Mouse (Mus musculus): ENCODE data around the gene Galntl6. TPM values are rescaled to one million over a fixed set of nuclear protein-coding genes. Genes with fewer than 3 reads are reported as not detected.

Gene Galntl6
- polyA plus RNA-seq, 1 experiment from 2014 or later = 6.8 TPM

DNA sequence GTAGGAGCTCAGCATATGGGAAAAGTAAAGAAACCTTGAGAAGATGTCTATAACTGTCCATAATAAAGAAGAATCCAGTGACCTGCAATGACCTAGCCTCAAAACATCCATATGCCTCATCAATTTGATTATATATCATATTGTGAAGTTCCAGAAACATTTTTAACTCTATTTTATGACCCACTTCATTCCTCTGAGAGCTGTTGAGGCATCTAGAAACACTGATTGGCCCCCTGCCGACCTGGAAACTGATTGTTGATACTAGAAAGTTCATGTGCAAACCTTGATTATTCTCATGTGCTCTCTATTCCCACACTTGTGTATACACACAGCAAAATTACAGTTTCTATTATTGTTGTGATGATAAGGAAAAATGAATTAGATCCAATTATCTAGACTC, 494.9 kb downstream of the Galntl6 start:
- 80% methylated on average over 1 of the region's 1 CpGs for WGBS
- no peak overlapping the region for H3K27ac ChIP-seq
- H3K4me1 ChIP-seq (replicated peaks) = no peaks in the 10 kb centered on the region
- ATAC-seq = no peak
- H3K4me3 ChIP-seq (replicated peaks) = no peak overlapping the region
- no peak overlapping the region for H3K9ac ChIP-seq (replicated peaks)
- H3K27me3 ChIP-seq = no peaks in the 10 kb centered on the region
- H3K36me3 ChIP-seq = no peaks in the 10 kb centered on the region
- H3K9me3 ChIP-seq = no peaks in the 10 kb centered on the region
- no peak overlapping the region for H3K4me2 ChIP-seq (replicated peaks)

DNA sequence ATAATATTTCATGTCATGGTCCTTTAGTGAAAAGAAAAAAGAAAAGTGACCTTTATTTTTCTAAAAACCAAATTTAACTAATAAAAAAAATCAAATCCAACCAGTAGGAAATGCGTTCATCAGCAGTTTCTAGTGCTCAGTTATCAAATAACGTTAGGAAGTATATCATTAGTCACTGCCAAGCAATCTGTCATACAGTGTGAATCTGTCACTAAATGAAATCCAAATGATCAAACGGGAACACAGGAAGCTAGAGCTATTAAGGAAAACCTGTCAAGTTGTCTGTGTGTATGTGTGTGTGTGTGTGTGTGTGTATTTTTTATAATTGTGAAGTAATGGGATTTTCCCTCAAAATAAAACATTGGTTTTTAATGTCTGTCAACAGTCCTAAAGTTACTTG, 515.9 kb downstream of the Galntl6 start:
- Histone ChIP-seq H3K9me3 (no peaks in the 10 kb centered on the region), H3K27ac (no peak overlapping the region), H3K36me3 (no peaks in the 10 kb centered on the region), H3K4me1 (replicated peaks) (no peaks in the 10 kb centered on the region), H3K9ac (replicated peaks) (no peak overlapping the region), H3K27me3 (no peaks in the 10 kb centered on the region), H3K4me2 (replicated peaks) (no peak overlapping the region), H3K4me3 (replicated peaks) (no peak overlapping the region)
- WGBS = 78% methylated on average over 3 of the region's 3 CpGs
- ATAC-seq = no peak

DNA sequence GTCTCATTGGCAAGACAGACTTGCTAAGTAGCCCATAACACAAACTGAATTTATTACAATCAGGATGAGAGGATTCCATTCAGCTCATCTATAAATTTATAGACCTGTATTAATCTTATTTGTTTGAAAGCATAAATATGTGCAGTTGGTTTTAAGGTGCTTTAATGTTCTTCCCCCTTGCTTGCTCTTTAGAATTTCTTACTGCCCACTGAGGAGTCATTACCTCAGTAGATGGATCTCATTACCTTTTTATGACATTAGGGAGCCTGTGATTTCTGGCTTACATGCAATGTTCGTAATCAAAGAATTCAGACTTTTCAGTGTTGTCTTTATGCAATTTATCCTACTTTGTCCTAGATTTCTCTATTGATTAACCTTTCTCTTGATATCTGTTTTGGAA, 516.6 kb downstream of the Galntl6 start:
- no peaks in the 10 kb centered on the region for H3K36me3 ChIP-seq
- H3K27ac ChIP-seq = no peak overlapping the region
- H3K9me3 ChIP-seq = no peaks in the 10 kb centered on the region
- no peak overlapping the region for H3K4me2 ChIP-seq (replicated peaks)
- H3K27me3 ChIP-seq = no peaks in the 10 kb centered on the region
- 73% methylated on average over 1 of the region's 1 CpGs for WGBS
- H3K9ac ChIP-seq (replicated peaks) = no peak overlapping the region
- H3K4me1 ChIP-seq (replicated peaks) = no peaks in the 10 kb centered on the region
- ATAC-seq = no peak
- no peak overlapping the region for H3K4me3 ChIP-seq (replicated peaks)

DNA sequence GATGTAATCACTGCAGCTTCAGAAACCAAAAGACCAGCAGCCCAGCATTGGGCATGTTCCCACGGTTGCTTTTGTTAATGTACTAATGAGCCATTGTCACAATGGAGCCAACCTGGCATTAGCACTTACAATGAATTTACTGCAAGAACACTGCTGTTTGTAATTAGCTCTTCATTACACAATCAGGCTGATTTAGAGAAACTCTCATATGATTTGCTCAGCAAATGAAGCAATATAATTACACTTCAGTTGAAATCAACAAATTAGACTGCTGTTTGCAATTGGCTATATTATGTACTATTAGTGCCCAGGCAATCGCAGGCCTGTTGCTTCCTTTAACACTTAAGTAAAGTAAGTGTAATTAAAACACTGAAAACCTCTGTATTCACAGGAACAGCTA, 540.1 kb downstream of the Galntl6 start:
- H3K4me3 ChIP-seq (replicated peaks) = no peak overlapping the region
- no peak overlapping the region for H3K9ac ChIP-seq (replicated peaks)
- no peak overlapping the region for H3K4me2 ChIP-seq (replicated peaks)
- H3K4me1 ChIP-seq (replicated peaks) = no peaks in the 10 kb centered on the region
- ATAC-seq = no peak
- H3K27me3 ChIP-seq = no peaks in the 10 kb centered on the region
- H3K9me3 ChIP-seq = no peaks in the 10 kb centered on the region
- no peaks in the 10 kb centered on the region for H3K36me3 ChIP-seq
- 72% methylated on average over 2 of the region's 2 CpGs for WGBS
- no peak overlapping the region for H3K27ac ChIP-seq

DNA sequence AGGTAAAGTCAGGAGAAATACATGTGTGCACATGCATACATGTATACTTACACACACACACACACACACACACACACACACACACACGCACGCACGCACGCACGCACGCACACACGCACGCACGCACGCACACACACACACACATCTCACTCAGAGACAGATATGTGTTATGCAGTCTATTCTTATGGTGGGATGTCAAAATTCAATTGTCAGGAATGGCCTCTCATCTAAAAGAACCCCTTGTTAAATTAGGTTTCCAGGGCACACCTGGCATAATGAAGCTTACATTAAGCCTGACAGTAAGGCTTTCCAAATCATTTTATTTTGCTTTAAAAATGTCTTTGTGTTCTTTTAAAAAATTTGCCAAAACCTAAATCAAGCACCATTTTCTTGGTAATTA, 540.5 kb downstream of the Galntl6 start:
- Histone ChIP-seq H3K9me3 (no peaks in the 10 kb centered on the region), H3K4me1 (replicated peaks) (no peaks in the 10 kb centered on the region), H3K36me3 (no peaks in the 10 kb centered on the region), H3K4me2 (replicated peaks) (no peak overlapping the region), H3K27ac (no peak overlapping the region), H3K9ac (replicated peaks) (no peak overlapping the region), H3K27me3 (no peaks in the 10 kb centered on the region), H3K4me3 (replicated peaks) (no peak overlapping the region)
- 83% methylated on average over 10 of the region's 10 CpGs for WGBS
- no peak for ATAC-seq

DNA sequence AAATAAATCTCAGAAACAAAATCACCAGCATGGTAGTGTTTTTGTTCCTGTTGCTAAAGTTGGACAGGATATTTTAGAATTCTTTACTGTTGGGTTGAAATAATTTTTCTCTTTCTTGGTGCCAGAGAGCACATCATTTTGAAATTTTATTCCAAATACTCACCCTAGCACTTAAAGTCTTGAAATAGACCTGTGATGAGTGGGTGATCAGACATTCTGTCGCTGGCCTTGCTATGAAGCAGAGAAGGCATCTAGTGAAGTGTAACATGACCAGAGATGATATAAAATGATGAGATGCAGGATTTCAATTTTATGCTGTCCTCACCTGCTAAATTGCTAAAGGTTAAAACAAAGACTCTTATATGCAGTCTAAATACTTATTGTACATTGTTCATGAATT, 581.3 kb downstream of the Galntl6 start:
- H3K4me2 ChIP-seq (replicated peaks) = no peak overlapping the region
- H3K4me1 ChIP-seq (replicated peaks) = no peaks in the 10 kb centered on the region
- H3K9ac ChIP-seq (replicated peaks) = no peak overlapping the region
- no peak for ATAC-seq
- 74% methylated on average over 1 of the region's 1 CpGs for WGBS
- H3K9me3 ChIP-seq = no peaks in the 10 kb centered on the region
- H3K27me3 ChIP-seq = no peaks in the 10 kb centered on the region
- no peak overlapping the region for H3K27ac ChIP-seq
- H3K36me3 ChIP-seq = no peaks in the 10 kb centered on the region
- H3K4me3 ChIP-seq (replicated peaks) = no peak overlapping the region

DNA sequence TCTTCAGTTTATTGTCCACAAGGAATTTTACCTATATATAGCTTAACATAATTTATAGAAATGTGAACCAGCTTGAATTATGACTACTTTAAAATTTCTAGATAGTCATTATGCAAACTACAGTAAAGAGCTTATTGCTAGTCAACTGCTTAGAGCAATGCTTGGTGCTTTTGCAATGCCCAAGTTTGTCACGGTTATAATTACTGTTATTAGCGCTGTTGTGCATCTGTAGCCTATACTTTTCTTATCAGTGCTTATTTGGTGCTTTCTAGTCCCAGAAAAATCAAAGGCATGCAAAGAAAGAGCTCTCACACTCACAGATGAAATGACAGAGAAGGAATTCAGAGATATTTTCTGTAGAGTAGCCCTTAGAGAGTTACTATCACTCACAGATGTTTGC, 599.0 kb downstream of the Galntl6 start:
- Histone ChIP-seq H3K9ac (replicated peaks) (no peak overlapping the region), H3K4me3 (replicated peaks) (no peak overlapping the region), H3K4me1 (replicated peaks) (no peaks in the 10 kb centered on the region), H3K27me3 (no peaks in the 10 kb centered on the region), H3K9me3 (no peaks in the 10 kb centered on the region), H3K36me3 (no peaks in the 10 kb centered on the region), H3K4me2 (replicated peaks) (no peak overlapping the region), H3K27ac (no peak overlapping the region)
- WGBS = 96% methylated on average over 2 of the region's 2 CpGs
- no peak for ATAC-seq

DNA sequence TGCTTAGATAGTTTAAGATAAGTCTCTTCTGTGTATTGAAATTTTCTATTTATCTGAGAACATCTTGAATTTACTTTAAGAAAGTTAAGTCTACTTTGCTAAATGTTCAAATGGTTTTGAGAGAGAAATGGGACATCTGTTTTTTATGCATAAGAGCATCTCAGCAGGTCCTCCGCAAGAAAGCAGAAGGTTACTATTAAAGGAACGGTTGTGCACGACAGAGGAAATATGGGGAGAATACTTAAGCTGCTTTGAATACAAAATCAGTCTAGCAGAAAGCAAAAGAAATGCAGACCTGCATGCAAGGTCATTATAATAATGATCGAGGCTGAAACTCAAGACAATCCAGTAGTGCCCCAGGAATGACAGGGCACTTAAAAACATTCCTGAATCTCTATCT, 621.0 kb downstream of the Galntl6 start:
- Histone ChIP-seq H3K27ac (no peak overlapping the region), H3K4me1 (replicated peaks) (no peaks in the 10 kb centered on the region), H3K9me3 (no peaks in the 10 kb centered on the region), H3K27me3 (no peaks in the 10 kb centered on the region), H3K4me2 (replicated peaks) (no peak overlapping the region), H3K36me3 (no peaks in the 10 kb centered on the region), H3K9ac (replicated peaks) (no peak overlapping the region), H3K4me3 (replicated peaks) (no peak overlapping the region)
- 40% methylated on average over 4 of the region's 4 CpGs for WGBS
- ATAC-seq = no peak

DNA sequence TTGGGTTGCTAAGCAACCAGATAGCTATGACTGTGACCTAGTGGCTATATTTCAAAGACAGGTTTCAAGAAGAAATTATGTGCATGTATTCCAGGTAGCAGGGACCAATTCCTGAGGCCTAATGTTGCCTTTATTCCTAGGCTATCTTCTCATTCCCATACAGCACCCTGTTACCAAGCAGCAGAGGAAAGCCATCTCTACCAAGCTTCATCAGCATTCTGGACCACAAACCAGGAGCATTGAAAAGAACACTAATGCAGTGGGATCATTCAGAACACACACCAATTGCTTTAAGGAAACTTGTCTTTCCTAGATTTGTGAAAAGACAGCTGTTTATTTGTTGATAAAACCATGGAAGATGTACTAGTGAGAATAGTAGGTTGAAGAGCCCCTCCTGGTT, 622.4 kb downstream of the Galntl6 start:
- Histone ChIP-seq H3K36me3 (no peaks in the 10 kb centered on the region), H3K9ac (replicated peaks) (no peak overlapping the region), H3K27ac (no peak overlapping the region), H3K27me3 (no peaks in the 10 kb centered on the region), H3K4me1 (replicated peaks) (no peaks in the 10 kb centered on the region), H3K4me2 (replicated peaks) (no peak overlapping the region), H3K4me3 (replicated peaks) (no peak overlapping the region), H3K9me3 (no peaks in the 10 kb centered on the region)
- no peak for ATAC-seq

DNA sequence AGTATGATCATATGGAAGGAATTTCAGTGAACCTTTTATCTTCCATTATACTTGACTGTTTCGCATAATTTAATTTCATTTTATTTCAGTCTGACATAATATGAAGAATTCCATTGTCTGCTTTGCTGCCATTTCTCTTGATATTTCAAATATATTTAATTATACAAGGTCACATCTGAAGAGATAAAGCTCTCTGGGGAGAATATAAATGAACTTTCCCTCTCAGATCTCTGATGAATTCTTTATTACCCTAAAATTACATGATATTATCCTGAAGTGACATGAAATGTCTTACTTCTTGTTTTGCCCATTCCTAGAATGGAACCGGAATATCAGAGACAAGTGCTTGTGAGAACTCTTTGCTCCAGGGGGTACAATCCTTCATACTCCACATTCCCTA, 647.0 kb downstream of the Galntl6 start:
- Histone ChIP-seq H3K9me3 (no peaks in the 10 kb centered on the region), H3K36me3 (no peaks in the 10 kb centered on the region), H3K4me3 (replicated peaks) (no peak overlapping the region), H3K4me1 (replicated peaks) (no peaks in the 10 kb centered on the region), H3K27ac (no peak overlapping the region), H3K9ac (replicated peaks) (no peak overlapping the region), H3K27me3 (no peaks in the 10 kb centered on the region), H3K4me2 (replicated peaks) (no peak overlapping the region)
- WGBS = 87% methylated on average over 2 of the region's 2 CpGs
- no peak for ATAC-seq

DNA sequence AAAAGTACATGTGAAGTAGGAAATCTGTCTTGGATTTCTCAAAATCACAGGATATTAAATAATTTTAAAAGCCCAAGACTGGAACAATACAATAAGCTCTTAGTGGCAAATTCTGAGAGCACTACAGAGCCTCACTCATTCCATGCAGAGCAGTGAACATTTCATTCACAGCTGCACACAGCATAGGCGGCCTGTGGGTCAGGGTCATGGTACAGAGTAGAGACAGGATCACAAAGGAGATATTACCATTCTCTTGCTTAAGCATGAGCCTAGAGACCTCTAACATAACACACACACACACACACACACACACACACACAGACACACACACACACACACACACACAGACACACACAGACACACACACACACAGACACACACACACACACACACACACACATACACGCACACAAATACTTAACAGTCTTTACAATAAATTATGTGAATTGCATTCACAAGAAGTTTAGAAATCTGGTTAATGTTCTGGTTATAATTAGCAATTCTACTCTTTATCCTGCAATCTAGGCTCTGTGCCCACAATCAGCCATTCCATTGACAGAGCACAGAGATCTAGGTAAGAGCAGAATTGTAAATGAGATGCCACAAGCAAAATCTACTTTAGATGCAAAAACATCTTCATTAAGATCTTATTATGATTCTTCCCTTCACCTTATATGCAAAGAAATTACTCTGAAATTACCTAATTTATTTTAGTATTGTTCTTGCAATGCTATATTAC, 653.7 kb downstream of the Galntl6 start:
- Histone ChIP-seq H3K4me1 (replicated peaks) (no peaks in the 10 kb centered on the region), H3K4me3 (replicated peaks) (no peak overlapping the region), H3K4me2 (replicated peaks) (no peak overlapping the region), H3K27ac (no peak overlapping the region), H3K27me3 (no peaks in the 10 kb centered on the region), H3K36me3 (no peaks in the 10 kb centered on the region), H3K9ac (replicated peaks) (no peak overlapping the region), H3K9me3 (no peaks in the 10 kb centered on the region)
- ATAC-seq = no peak
- 78% methylated on average over 2 of the region's 2 CpGs for WGBS

DNA sequence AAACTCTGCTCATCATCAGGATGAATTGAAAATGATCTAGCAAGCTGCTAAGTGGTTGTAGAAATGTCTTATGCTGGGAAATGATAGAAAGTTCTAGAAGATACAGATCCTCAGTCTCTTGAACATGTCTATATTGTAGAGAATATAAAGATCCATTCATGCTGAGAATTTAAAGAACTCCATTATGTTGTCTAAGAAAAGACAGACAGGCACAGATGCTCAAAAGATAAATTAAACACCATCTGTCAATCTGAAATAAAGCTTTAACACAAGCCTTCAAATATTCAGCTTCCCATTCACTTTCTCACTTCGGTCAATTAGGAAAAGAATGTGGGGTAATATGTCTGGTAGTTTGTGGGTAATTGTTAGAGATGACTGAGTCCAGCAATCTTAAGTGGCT, 658.8 kb downstream of the Galntl6 start:
- Histone ChIP-seq H3K9ac (replicated peaks) (no peak overlapping the region), H3K27me3 (no peaks in the 10 kb centered on the region), H3K4me2 (replicated peaks) (no peak overlapping the region), H3K4me1 (replicated peaks) (no peaks in the 10 kb centered on the region), H3K27ac (no peak overlapping the region), H3K36me3 (no peaks in the 10 kb centered on the region), H3K4me3 (replicated peaks) (no peak overlapping the region), H3K9me3 (no peaks in the 10 kb centered on the region)
- WGBS = 41% methylated on average over 1 of the region's 1 CpGs
- no peak for ATAC-seq

DNA sequence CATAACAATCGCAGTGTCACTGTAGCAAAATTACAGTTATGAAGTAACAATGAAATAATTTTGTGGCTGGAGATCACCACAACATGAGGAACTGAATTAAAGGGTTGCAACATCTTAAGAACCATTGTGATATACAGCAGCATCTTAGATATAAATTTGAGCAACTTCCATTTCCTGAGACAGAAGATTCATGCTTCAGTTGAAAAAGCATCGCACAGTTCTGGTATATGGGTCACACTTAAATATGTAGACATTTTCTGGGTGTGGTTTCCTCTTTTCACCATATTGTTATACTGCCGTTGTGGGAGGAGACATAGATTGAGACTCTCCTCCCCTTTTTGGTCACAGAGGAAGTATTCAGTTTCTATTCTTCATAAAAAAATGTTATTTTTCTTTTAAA, 667.6 kb downstream of the Galntl6 start:
- Histone ChIP-seq H3K4me3 (replicated peaks) (no peak overlapping the region), H3K27ac (no peak overlapping the region), H3K4me1 (replicated peaks) (no peaks in the 10 kb centered on the region), H3K4me2 (replicated peaks) (no peak overlapping the region), H3K9ac (replicated peaks) (no peak overlapping the region), H3K36me3 (no peaks in the 10 kb centered on the region), H3K27me3 (no peaks in the 10 kb centered on the region), H3K9me3 (no peaks in the 10 kb centered on the region)
- WGBS = 90% methylated on average over 3 of the region's 3 CpGs
- no peak for ATAC-seq
